Mouse (Mus musculus) mature B cell (primary cell): Measurements from ENCODE around the gene Slc9a8.
"Not testable (repeated sequence)": the region's sequence is repeated elsewhere in the genome, so short reads cannot be mapped to it uniquely, and the experiment has no call there.

Source experiments
- in situ Hi-C: fragments of 300-500 bp; cut with MboI; formaldehyde crosslinking; loops from 2 replicates; pipeline ENCODE4 v1.14.3; 2019

Slc9a8 gene

DNA sequence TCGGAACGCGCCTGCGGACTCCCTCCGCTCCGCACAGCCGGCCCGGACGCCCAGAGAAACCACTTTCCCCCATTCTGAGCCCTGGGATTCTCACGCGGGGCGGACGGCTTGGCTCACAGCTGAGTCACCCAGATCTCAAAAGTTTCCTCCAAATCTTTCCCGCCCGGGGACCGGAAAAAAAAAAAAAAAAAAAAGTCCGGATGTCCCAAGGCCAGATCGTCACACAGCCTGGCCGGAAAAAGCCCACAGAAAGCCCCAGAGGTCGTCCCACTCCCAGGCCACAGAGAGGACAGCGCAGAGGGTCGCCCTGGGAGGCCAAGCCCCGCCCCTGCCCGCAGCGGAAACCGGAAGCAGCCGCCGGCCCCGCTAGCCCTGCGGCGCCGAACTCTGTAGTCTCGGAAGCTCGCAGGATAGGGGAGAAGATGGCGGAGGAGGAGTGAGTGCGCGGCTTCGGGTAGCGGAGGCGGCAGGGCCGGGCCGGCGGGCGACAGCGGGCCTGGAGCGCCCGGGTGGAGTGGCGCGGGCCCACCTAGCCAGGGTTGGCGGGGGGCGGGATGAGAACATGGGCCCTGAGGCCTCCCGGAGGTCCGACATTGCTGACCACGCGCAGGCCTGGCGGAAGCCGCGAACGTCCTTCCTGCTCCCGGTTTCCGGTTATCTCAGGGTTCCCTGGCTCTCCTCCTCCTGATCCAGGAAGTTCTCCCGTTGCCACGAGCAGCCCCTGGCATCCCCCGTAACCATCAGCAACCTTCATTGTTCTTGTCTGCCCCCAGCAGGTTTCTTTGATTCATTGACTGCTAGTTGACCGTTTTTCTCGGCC is at the start of gene Slc9a8:
Slc9a8 (plus strand) TSS at position 383 of the 820 bp plus-strand sequence.
- in situ Hi-C loops, result loop anchor here (5.0 kb wide), 1 partner anchor 74 kb away; the partner anchor contains the start of gene B4galt5

DNA sequence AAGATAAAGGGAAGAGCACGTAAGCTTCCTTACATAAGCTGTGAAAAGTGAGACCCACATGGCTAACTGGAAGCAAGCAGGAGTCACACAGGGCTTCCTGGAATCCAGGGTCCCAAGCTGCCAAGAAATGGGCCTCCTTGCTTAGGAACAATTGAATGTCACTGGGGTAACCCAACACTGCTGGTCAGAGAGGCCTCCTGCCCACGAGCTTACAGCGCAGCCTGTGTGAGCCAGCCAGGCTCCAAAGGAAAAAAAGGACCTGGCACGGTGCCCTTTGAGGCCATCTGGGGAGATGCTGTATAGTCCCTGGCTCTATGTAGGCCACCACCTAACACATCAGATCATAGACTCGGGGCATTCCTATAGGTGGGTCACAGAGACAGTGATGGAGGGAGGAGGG is 48.2 kb upstream of the Slc9a8 start:
- in situ Hi-C loops, result no loop called here

DNA sequence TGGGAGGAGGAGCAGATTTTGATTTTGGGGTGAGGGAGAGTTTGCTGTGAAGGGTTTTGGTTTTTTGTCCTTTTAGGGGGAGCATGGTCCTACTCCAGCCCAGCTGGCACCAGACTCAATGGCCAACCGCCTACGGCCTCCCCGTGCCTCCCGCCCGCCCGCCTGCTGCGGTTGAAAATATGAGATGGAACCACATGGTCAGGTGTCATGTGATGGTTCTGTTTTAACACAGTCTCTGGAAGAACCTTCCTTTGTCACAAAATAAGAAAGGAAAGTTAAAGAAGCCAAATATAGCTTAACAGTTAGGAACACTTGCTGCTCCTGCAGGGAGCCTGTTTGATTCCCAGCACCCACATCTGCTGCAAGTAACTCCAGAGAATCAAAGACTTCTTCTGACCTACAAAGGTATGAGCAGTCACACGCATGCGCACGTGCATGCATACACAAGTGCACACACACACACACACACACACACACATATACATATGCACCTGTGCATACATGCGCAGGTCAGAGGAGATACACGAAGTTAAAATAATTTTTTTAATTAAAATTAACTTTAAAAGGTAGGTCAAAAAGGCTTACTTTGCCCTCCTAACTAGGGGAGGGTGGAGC is 47.2 kb upstream of the Slc9a8 start:
- in situ Hi-C loops, result no loop called here

DNA sequence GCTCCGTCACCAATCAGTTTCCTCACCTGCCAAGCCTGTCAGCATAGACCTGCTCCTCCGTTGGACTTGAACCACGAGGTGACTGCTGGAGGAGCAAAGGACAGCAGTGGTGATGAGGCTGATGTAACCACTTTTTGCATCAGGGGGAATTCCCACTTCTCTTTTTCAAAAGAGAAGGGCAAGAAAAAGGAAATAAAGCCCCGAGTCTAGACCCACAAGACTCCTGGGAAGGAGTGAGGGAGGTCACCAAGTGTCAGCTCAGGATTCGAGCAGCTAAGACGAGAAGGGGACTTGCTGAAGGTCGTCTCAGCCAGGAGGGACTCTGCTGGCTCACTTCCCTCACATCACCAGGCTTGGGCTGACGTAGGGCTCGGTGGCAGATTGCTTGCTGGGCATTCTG is 46.4 kb upstream of the Slc9a8 start:
- in situ Hi-C loops, result no loop called here

DNA sequence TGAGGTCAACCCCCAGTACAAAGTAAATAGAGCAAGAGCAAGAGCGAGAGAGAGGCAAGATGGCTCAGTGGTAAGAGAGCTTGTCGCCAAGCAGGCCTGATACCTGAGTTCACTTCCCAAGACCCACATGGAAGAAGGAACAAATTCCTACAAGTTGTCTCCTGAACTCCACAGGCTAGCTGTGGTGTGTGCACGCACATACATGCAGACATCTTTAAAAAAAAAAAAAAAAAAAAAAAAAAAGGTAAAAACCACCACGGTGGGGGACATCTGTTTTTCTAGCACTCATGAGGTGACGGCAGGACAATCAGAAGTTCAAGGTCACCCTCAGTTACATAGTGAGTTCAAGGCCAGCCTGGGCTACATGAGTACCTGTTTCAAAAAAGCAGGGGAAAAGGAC is 45.8 kb upstream of the Slc9a8 start:
- in situ Hi-C loops, result no loop called here

GRCm38 (mm10) chr2:167376160-167376564 is 45.4 kb upstream of the Slc9a8 start:
- in situ Hi-C loops, result no loop called here

DNA sequence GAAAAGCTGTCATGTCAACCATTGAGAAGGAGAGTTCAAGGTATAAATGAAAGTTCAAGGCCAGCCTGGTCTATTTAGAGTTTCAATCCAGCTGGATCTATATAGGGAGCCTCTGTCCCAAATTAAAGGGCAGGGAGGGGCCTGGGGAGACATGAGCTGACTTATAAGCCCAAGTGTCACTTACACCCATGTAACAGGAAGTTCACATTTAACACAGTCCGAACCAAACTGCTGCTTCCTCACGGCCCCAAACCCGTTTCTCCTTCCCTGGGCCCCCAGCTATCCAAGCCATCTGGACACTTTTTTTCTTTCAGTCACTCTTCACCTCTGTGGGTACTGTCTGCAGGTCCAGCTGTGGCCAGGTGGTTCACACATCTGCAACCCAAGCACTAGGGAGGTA is 43.8 kb upstream of the Slc9a8 start:
- in situ Hi-C loops, result no loop called here

- in situ Hi-C loops, result no loop called here
Observed at GRCm38 (mm10) chr2:167378972-167379371, 42.5 kb upstream of the Slc9a8 start.

DNA sequence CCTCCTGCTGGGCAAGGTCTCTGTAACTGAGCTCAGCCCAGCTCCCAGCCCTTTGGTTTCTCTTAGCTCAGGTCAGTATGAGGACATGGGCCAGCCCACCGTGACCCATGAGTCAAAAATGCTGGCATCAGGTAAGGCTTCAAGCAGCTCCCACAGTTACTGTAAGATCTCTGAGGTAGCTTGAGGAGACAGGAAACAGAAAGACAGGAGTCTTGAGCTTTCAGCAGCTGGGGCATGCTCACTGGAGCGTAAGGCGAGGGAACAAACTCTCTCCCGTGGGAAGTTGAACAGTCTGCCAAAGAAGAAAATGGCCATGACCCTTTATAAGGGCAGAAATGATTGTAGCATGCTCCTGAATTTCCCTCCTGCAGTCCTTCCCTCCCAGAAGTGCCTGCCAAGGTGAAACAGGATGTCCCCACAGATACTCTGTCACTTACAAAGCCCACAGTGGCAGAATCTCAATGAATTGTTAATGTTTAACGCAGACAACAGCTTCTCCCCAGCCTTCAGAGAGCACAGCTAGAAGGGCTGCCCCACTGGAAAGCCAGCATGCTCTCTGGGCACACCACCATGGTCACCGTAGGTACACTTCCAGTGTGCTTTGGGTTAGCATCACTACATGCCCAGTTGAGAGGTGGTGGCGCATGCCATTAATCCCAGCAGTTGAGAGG is 40.8 kb upstream of the Slc9a8 start:
- in situ Hi-C loops, result no loop called here

DNA sequence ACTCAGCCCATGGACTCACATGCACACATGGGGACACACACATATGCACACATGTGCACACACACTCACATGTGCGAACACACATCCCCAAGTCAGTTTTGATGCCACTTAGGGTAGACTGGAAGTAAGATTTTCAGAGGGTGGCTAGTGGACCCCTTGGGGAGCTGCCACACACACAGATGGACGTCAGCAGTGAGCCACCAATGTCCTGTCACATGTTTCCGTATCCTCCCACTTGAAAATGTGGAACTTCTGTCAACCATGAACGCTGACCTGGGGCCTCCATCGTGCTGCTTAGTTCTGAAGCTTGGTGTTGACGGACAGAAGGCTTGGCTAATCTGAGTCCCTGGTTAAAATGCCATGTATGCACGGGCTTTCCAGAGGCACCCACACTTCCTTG is 39.9 kb upstream of the Slc9a8 start:
- in situ Hi-C loops, result no loop called here

- in situ Hi-C loops, result no loop called here
Observed at GRCm38 (mm10) chr2:167382389-167382788, 39.1 kb upstream of the Slc9a8 start.

- in situ Hi-C loops, result no loop called here
Observed at GRCm38 (mm10) chr2:167383666-167384083, 37.8 kb upstream of the Slc9a8 start.

GRCm38 (mm10) chr2:167386456-167386855 is 35.1 kb upstream of the Slc9a8 start:
- in situ Hi-C loops, result no loop called here

DNA sequence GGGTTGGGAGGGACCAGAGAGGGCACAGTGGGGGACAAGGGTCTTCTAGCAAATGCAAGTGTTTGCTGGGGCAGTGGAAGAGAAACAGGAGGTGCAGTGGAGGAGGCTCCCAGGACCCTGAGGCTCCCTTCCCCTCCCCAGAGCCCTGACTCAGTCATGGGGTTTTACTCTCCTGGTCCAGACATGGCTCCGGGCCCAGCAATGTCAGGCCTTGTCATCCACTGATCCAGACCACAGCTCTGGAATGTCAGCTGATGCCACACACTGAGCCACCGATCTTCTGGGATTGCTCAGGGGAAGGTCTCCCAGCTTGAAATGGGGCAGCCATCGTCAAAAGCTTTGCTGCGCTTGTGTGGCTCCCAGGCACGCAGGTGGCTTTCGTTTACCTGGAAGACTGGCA is 34.5 kb upstream of the Slc9a8 start:
- in situ Hi-C loops, result no loop called here

- in situ Hi-C loops, result no loop called here
Observed at GRCm38 (mm10) chr2:167394426-167394825, 27.1 kb upstream of the Slc9a8 start.

- in situ Hi-C loops, result not testable (repeated sequence)
Observed at GRCm38 (mm10) chr2:167396420-167396819, 25.1 kb upstream of the Slc9a8 start.

DNA sequence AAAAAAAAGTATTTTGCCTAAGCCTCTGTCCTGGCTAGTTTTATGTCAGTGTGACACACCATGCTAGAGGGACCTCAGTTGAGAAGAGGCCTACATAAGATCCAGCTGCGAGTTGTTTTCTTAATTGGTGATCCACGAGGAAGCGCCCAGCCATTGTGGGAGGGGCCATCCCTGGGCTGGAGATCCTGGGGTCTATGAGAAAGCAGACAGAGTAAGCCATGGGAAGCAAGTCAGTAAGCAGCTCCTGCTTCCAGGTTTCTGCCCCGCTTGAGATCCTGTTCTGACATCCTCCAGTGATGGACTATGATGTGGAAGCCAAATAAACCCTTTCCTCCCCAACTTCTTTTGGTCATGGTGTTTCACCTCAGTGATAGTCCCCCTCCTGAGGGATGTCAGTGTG is 22.5 kb upstream of the Slc9a8 start:
- in situ Hi-C loops, result no loop called here

GRCm38 (mm10) chr2:167399646-167400045 is 21.9 kb upstream of the Slc9a8 start:
- in situ Hi-C loops, result loop anchor here (10.0 kb wide), 1 partner anchor 105 kb away; no protein-coding TSS in a partner anchor

- in situ Hi-C loops, result loop anchor here (10.0 kb wide), 1 partner anchor 108 kb away; no protein-coding TSS in a partner anchor
Observed at GRCm38 (mm10) chr2:167403085-167403484, 18.4 kb upstream of the Slc9a8 start.

- in situ Hi-C loops, result loop anchor here (10.0 kb wide), 1 partner anchor 110 kb away; no protein-coding TSS in a partner anchor
Observed at GRCm38 (mm10) chr2:167405101-167405880, 16.2 kb upstream of the Slc9a8 start.

GRCm38 (mm10) chr2:167407296-167407929 is 14.1 kb upstream of the Slc9a8 start:
- in situ Hi-C loops, result loop anchor here (10.0 kb wide), 1 partner anchor 113 kb away; no protein-coding TSS in a partner anchor
